Mouse (Mus musculus): Measurements from ENCODE around the gene Inppl1. TPM values are rescaled to one million over a fixed set of nuclear protein-coding genes. Genes with fewer than 3 reads are reported as not detected.

Gene Inppl1
- total RNA-seq (2023; ENCODE audit: inconsistent age), result 35.7 to 41.5 TPM (median 37.6 TPM) in 4 replicates

GRCm38 (mm10) chr7:101837606-101838471, at the start of gene Inppl1:
Gene Inppl1 (minus strand): TSS chr7:101838229.

DNA sequence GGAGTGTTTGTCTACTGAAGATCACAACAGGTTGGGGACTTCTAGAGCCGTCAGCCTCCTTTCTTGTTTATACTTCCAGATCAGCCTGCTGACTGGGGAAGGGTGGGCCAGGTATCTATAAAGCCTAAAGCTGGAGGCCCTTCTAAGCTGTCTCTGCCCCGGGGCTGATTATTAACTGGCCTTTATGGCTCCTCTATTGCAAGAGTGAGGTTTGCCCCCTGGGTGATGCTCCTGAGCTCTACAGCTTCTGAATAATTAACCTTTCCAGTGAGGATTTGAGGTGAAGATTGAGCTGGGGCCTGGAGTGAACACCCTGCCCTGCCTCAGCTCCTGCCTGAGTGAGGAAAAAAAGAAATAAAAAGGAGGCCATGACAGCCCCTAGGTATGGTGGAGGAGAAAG, 32.6 kb upstream of the Inppl1 start, which contains the start of gene Folr1:
Gene Folr1, minus strand, starts transcription at position 160 of the 400 bp plus-strand sequence.

GRCm38 (mm10) chr7:101863415-101863814, 25.4 kb upstream of the Inppl1 start, which contains the start of gene Anapc15:
Gene Anapc15 (plus strand): TSS chr7:101863715.

DNA sequence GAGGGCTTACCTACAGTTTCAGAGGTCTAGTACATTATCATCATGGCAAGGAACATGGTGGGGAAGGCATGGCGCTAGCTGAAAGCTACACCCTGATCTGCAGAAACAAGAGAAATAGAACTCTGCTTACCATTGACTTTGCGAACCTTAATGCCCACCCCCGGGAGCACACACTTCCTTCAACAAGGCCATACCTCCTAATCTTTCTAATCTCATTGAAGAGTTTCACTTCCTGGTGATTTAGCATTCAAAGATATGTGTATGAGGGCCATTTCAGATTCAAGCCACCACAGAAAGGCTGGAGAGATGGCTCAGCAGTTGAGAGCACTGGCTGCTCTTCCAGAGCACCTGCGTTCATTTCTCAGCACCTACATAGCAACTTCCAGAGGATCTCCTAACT, 19.1 kb upstream of the Inppl1 start, which contains the start of gene Folr2:
Gene Folr2, minus strand, starts transcription at position 101 of the 400 bp plus-strand sequence.

DNA sequence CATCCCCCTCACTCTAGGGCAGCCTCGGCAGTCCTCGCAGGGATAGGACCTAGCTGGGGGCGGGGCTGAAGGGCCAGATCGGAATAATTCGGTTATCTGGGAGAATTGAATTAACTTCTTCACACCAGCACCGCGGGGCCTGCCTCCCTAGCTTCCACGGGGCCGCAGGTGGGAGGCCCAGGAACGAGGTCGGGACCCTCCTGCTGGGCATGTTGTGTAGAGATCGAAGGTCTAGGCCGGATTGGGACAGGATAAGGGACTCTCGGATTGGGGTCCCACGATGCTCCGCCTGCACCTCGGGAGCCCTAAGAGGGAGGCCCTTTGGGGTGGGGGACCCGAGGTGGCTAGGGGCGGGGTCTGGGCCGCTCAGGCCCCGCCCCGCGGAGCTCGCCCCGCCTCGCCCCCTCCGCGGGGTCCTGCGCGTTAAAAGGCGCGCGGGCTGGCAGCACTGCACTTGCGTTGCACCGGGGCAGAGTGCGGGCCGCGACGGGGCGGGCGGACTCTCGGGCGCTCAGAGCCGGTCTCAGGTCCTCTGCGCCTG, 20.1 kb downstream of the Inppl1 start, which contains the start of gene Phox2a:
Gene Phox2a, plus strand, starts transcription at position 453 of the 541 bp plus-strand sequence.

Other genes with a start within 250 kb of the Inppl1 start
- gene Clpb, start 174.6 kb downstream of the Inppl1 start, total RNA-seq (2023; ENCODE audit: inconsistent age), result 16.3 to 21.2 TPM (median 18.5 TPM) in 4 replicates
- gene Phox2a, start 19.9 kb downstream of the Inppl1 start, total RNA-seq (2023; ENCODE audit: inconsistent age), result not detected in 4 replicates
- gene Folr2, start 19.0 kb upstream of the Inppl1 start, total RNA-seq (2023; ENCODE audit: inconsistent age), result 0.61 to 1.6 TPM (median 1.4 TPM) in 3 of 4 replicates, not detected in the other
- 98.9 to 114 TPM (median 99.9 TPM) in 4 replicates for gene Anapc15, start 25.5 kb upstream of the Inppl1 start, total RNA-seq (2023; ENCODE audit: inconsistent age)
- not detected in 4 replicates for gene Folr1, start 32.6 kb upstream of the Inppl1 start, total RNA-seq (2023; ENCODE audit: inconsistent age)
- gene Lamtor1, start 67.7 kb upstream of the Inppl1 start, total RNA-seq (2023; ENCODE audit: inconsistent age), result 71.2 to 83.9 TPM (median 79.4 TPM) in 4 replicates
- 0.18 to 0.19 TPM in 2 of 4 replicates, not detected in the others for gene Tomt, start 68.1 kb upstream of the Inppl1 start, total RNA-seq (2023; ENCODE audit: inconsistent age)
- gene Lrrc51, start 95.7 kb upstream of the Inppl1 start, total RNA-seq (2023; ENCODE audit: inconsistent age), result 0.58 to 1.6 TPM (median 1.3 TPM) in 3 of 4 replicates, not detected in the other
- gene Numa1, start 95.9 kb upstream of the Inppl1 start, total RNA-seq (2023; ENCODE audit: inconsistent age), result 264 to 277 TPM (median 271 TPM) in 4 replicates
- gene Il18bp, start 180.5 kb upstream of the Inppl1 start, total RNA-seq (2023; ENCODE audit: inconsistent age), result 8.2 to 11.7 TPM (median 9.8 TPM) in 4 replicates
- gene Rnf121, start 227.2 kb upstream of the Inppl1 start, total RNA-seq (2023; ENCODE audit: inconsistent age), result 27.1 to 41.5 TPM (median 37.2 TPM) in 4 replicates
- gene Xndc1, start 227.3 kb upstream of the Inppl1 start, total RNA-seq (2023; ENCODE audit: inconsistent age), result 43.5 to 52.2 TPM (median 48.8 TPM) in 4 replicates
- gene Xntrpc, start 227.5 kb upstream of the Inppl1 start, total RNA-seq (2023; ENCODE audit: inconsistent age), result 5.4 to 7.0 TPM (median 5.8 TPM) in 4 replicates
- 2.7 to 4.2 TPM (median 3.4 TPM) in 4 replicates for gene Trpc2, start 244.9 kb upstream of the Inppl1 start, total RNA-seq (2023; ENCODE audit: inconsistent age)